Mouse (Mus musculus): ENCODE results near the gene Unc5a. TPM values are rescaled to one million over a fixed set of nuclear protein-coding genes. Genes with fewer than 3 reads are reported as not detected.

Gene Unc5a
- 12.6 and 15.9 TPM in 2 replicates for polyA plus RNA-seq (2014; fragmentation: Nextera tagmentation; extraction: Ambion mirVana)

GRCm38 (mm10) chr13:54948531-54949493 is at the start of gene Unc5a:
TSS of gene Unc5a (plus strand) at chr13:54949411.
- DNase-seq: peak; percentile 89
- Histone ChIP-seq H3K27me3 (ENCODE audit: control insufficient read depth, insufficient read depth, low read length) (peaks cover 61% of the 10 kb centered on the region), H3K4me2 (ENCODE audit: low read length) (peak within 1 kb of the TSS; percentile 97), H3K4me3 (replicated peaks; ENCODE audit: low read depth, low read length) (peak within 1 kb of the TSS; percentile 65), H3K27ac (replicated peaks; ENCODE audit: low read depth, low read length) (peak within 1 kb of the TSS; percentile 86), H3K9me3 (ENCODE audit: control insufficient read depth, low read length) (no peaks in the 10 kb centered on the region), H3K4me1 (ENCODE audit: control insufficient read depth, insufficient read depth, low read length) (peaks cover 34% of the 10 kb centered on the region; the same call in 1 of the 2 replicates), H3K9ac (replicated peaks; ENCODE audit: low read length) (peak within 1 kb of the TSS; percentile 82), H3K36me3 (ENCODE audit: control insufficient read depth, insufficient read depth, low read length) (no peaks in the 10 kb centered on the region)
- 1% methylated on average over 85 of the region's 91 CpGs for WGBS
- peak; percentile 73 for ATAC-seq (ENCODE audit: low FRiP score, low TSS enrichment)

GRCm38 (mm10) chr13:54912053-54912452 is 37.2 kb upstream of the Unc5a start:
- peak overlapping the region; percentile 16; the same call in 1 of the 2 replicates for H3K9ac ChIP-seq (replicated peaks; ENCODE audit: low read length)
- H3K27me3 ChIP-seq (ENCODE audit: control insufficient read depth, insufficient read depth, low read length): no peaks in the 10 kb centered on the region
- 4% methylated on average over 17 of the region's 17 CpGs for WGBS
- H3K9me3 ChIP-seq (ENCODE audit: control insufficient read depth, low read length): no peaks in the 10 kb centered on the region
- no peaks in the 10 kb centered on the region for H3K36me3 ChIP-seq (ENCODE audit: control insufficient read depth, insufficient read depth, low read length)
- no peak overlapping the region for H3K27ac ChIP-seq (replicated peaks; ENCODE audit: low read depth, low read length)
- peaks cover 19% of the 10 kb centered on the region for H3K4me1 ChIP-seq (ENCODE audit: control insufficient read depth, insufficient read depth, low read length)
- H3K4me2 ChIP-seq (ENCODE audit: low read length): peak overlapping the region; percentile 42
- ATAC-seq (ENCODE audit: low FRiP score, low TSS enrichment) (no peak), DNase-seq (peak; percentile 78)
- 0 out of 2 replicates have a peak overlapping the region, but pooled peaks have one; percentile 14 for H3K4me3 ChIP-seq (replicated peaks; ENCODE audit: low read depth, low read length)

- 18% methylated on average over 16 of the region's 16 CpGs for WGBS
Measured at GRCm38 (mm10) chr13:54912894-54913621, 36.2 kb upstream of the Unc5a start.

GRCm38 (mm10) chr13:54916644-54917043 is 32.6 kb upstream of the Unc5a start:
- no peaks in the 10 kb centered on the region for H3K36me3 ChIP-seq (ENCODE audit: control insufficient read depth, insufficient read depth, low read length)
- no peak overlapping the region for H3K4me2 ChIP-seq (ENCODE audit: low read length)
- no peak for ATAC-seq (ENCODE audit: low FRiP score, low TSS enrichment)
- DNase-seq: no peak
- WGBS: 74% methylated on average over 5 of the region's 5 CpGs
- peaks cover 14% of the 10 kb centered on the region for H3K4me1 ChIP-seq (ENCODE audit: control insufficient read depth, insufficient read depth, low read length)
- no peaks in the 10 kb centered on the region for H3K27me3 ChIP-seq (ENCODE audit: control insufficient read depth, insufficient read depth, low read length)
- no peak overlapping the region for H3K27ac ChIP-seq (replicated peaks; ENCODE audit: low read depth, low read length)
- no peaks in the 10 kb centered on the region for H3K9me3 ChIP-seq (ENCODE audit: control insufficient read depth, low read length)
- no peak overlapping the region for H3K4me3 ChIP-seq (replicated peaks; ENCODE audit: low read depth, low read length)
- H3K9ac ChIP-seq (replicated peaks; ENCODE audit: low read length): no peak overlapping the region

More at GRCm38 (mm10) chr13:54912894-54913621, 36.2 kb upstream of the Unc5a start:
- H3K27ac ChIP-seq (replicated peaks; ENCODE audit: low read depth, low read length): no peak overlapping the region
- H3K9ac ChIP-seq (replicated peaks; ENCODE audit: low read length): no peak overlapping the region
- H3K4me3 ChIP-seq (replicated peaks; ENCODE audit: low read depth, low read length): no peak overlapping the region
- H3K36me3 ChIP-seq (ENCODE audit: control insufficient read depth, insufficient read depth, low read length): no peaks in the 10 kb centered on the region
- peak; percentile 47 for DNase-seq
- peaks cover 19% of the 10 kb centered on the region for H3K4me1 ChIP-seq (ENCODE audit: control insufficient read depth, insufficient read depth, low read length)
- H3K9me3 ChIP-seq (ENCODE audit: control insufficient read depth, low read length): no peaks in the 10 kb centered on the region
- no peak overlapping the region for H3K4me2 ChIP-seq (ENCODE audit: low read length)
- no peak for ATAC-seq (ENCODE audit: low FRiP score, low TSS enrichment)
- H3K27me3 ChIP-seq (ENCODE audit: control insufficient read depth, insufficient read depth, low read length): no peaks in the 10 kb centered on the region

GRCm38 (mm10) chr13:54918910-54919309 is 30.3 kb upstream of the Unc5a start:
- Histone ChIP-seq H3K27me3 (ENCODE audit: control insufficient read depth, insufficient read depth, low read length) (no peaks in the 10 kb centered on the region), H3K4me2 (ENCODE audit: low read length) (no peak overlapping the region), H3K4me1 (ENCODE audit: control insufficient read depth, insufficient read depth, low read length) (no peaks in the 10 kb centered on the region), H3K36me3 (ENCODE audit: control insufficient read depth, insufficient read depth, low read length) (no peaks in the 10 kb centered on the region), H3K9me3 (ENCODE audit: control insufficient read depth, low read length) (no peaks in the 10 kb centered on the region), H3K9ac (replicated peaks; ENCODE audit: low read length) (no peak overlapping the region), H3K4me3 (replicated peaks; ENCODE audit: low read depth, low read length) (no peak overlapping the region), H3K27ac (replicated peaks; ENCODE audit: low read depth, low read length) (no peak overlapping the region)
- ATAC-seq (ENCODE audit: low FRiP score, low TSS enrichment): no peak
- WGBS: 89% methylated on average over 8 of the region's 8 CpGs
- no peak for DNase-seq

- no peaks in the 10 kb centered on the region for H3K9me3 ChIP-seq (ENCODE audit: control insufficient read depth, low read length)
Measured at GRCm38 (mm10) chr13:54919666-54920065, 29.5 kb upstream of the Unc5a start.

GRCm38 (mm10) chr13:54921700-54922099 is 27.5 kb upstream of the Unc5a start:
- ATAC-seq (ENCODE audit: low FRiP score, low TSS enrichment) (no peak), DNase-seq (no peak)
- no peaks in the 10 kb centered on the region for H3K27me3 ChIP-seq (ENCODE audit: control insufficient read depth, insufficient read depth, low read length)
- H3K27ac ChIP-seq (replicated peaks; ENCODE audit: low read depth, low read length): no peak overlapping the region
- H3K4me3 ChIP-seq (replicated peaks; ENCODE audit: low read depth, low read length): no peak overlapping the region
- H3K9ac ChIP-seq (replicated peaks; ENCODE audit: low read length): no peak overlapping the region
- no peaks in the 10 kb centered on the region for H3K9me3 ChIP-seq (ENCODE audit: control insufficient read depth, low read length)
- 78% methylated on average over 9 of the region's 9 CpGs for WGBS
- no peaks in the 10 kb centered on the region for H3K4me1 ChIP-seq (ENCODE audit: control insufficient read depth, insufficient read depth, low read length)
- H3K4me2 ChIP-seq (ENCODE audit: low read length): no peak overlapping the region
- H3K36me3 ChIP-seq (ENCODE audit: control insufficient read depth, insufficient read depth, low read length): no peaks in the 10 kb centered on the region

More at GRCm38 (mm10) chr13:54919666-54920065, 29.5 kb upstream of the Unc5a start:
- no peaks in the 10 kb centered on the region for H3K36me3 ChIP-seq (ENCODE audit: control insufficient read depth, insufficient read depth, low read length)
- no peak overlapping the region for H3K4me2 ChIP-seq (ENCODE audit: low read length)
- no peak overlapping the region for H3K4me3 ChIP-seq (replicated peaks; ENCODE audit: low read depth, low read length)
- no peak overlapping the region for H3K27ac ChIP-seq (replicated peaks; ENCODE audit: low read depth, low read length)
- ATAC-seq (ENCODE audit: low FRiP score, low TSS enrichment): no peak
- no peak for DNase-seq
- WGBS: 23% methylated on average over 5 of the region's 5 CpGs
- no peak overlapping the region for H3K9ac ChIP-seq (replicated peaks; ENCODE audit: low read length)
- no peaks in the 10 kb centered on the region for H3K4me1 ChIP-seq (ENCODE audit: control insufficient read depth, insufficient read depth, low read length)
- H3K27me3 ChIP-seq (ENCODE audit: control insufficient read depth, insufficient read depth, low read length): no peaks in the 10 kb centered on the region

GRCm38 (mm10) chr13:54923705-54924104 is 25.5 kb upstream of the Unc5a start:
- H3K4me2 ChIP-seq (ENCODE audit: low read length): no peak overlapping the region
- H3K9ac ChIP-seq (replicated peaks; ENCODE audit: low read length): no peak overlapping the region
- H3K4me3 ChIP-seq (replicated peaks; ENCODE audit: low read depth, low read length): no peak overlapping the region
- ATAC-seq (ENCODE audit: low FRiP score, low TSS enrichment) (no peak), DNase-seq (no peak)
- H3K27ac ChIP-seq (replicated peaks; ENCODE audit: low read depth, low read length): no peak overlapping the region
- H3K9me3 ChIP-seq (ENCODE audit: control insufficient read depth, low read length): no peaks in the 10 kb centered on the region
- no peaks in the 10 kb centered on the region for H3K27me3 ChIP-seq (ENCODE audit: control insufficient read depth, insufficient read depth, low read length)
- H3K36me3 ChIP-seq (ENCODE audit: control insufficient read depth, insufficient read depth, low read length): no peaks in the 10 kb centered on the region
- 93% methylated on average over 2 of the region's 2 CpGs for whole genome bisulfite sequencing
- H3K4me1 ChIP-seq (ENCODE audit: control insufficient read depth, insufficient read depth, low read length): no peaks in the 10 kb centered on the region
